Mouse (Mus musculus) embryonic fibroblast, embryonic 13.5 days (primary cell): ENCODE data around the gene Rpl3.

ENCODE experiments used
- CTCF ChIP-seq: IDR thresholded peaks from 2 replicates; pipeline ENCODE4 v1.5.1; 2011; ENCODE audit warnings: mild to moderate bottlenecking, control low read depth, low read length, moderate library complexity, borderline replicate concordance; ENCODE audit not compliant: insufficient read depth
- POLR2A ChIP-seq: IDR thresholded peaks from 2 replicates; pipeline ENCODE4 v1.6.1; 2011; ENCODE audit warnings: low read depth, mild to moderate bottlenecking, control low read depth, low read length, moderate library complexity

DNA sequence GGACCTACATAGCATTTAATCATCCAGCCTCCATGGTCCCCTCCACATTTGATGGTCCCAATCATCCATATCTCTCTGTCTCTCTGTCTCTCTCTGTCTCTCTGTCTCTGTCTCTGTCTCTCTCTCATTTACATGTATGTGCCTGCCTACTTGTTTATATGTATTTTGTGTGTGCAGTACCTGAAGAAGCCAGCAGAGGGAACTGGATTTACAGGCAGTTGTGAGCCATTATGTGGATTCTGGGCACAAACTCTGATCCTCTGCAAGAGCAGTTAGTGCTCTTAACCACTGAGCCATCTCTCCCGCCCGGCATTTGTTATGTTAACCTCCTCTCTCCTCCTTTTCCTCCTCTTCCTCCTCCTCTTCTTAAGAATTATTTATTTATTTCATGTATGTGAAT, 45.9 kb downstream of the Rpl3 start:
- TF ChIP-seq CTCF, result no peak
- no peak for TF ChIP-seq POLR2A
